Mouse (Mus musculus) forebrain, embryonic 14.5 days (tissue): ENCODE results near the gene Rhno1. TPM values are rescaled to one million over a fixed set of nuclear protein-coding genes. Genes with fewer than 3 reads are reported as not detected.

Source experiments
- ATAC-seq: fragments of 200-750 bp; cut with Nextera tagmentation; 2 replicates; pipeline ENCODE4 v1.8.0; 2017; ENCODE audit warnings: mild to moderate bottlenecking, moderate library complexity
- DNase-seq: peaks from one replicate; pipeline ENCODE4 v3.0.0-alpha.2; 2015; ENCODE audit warnings: low spot score
- H3K27ac ChIP-seq: fragments of 300-500 bp; sonication (generic); 2 replicates; pipeline ENCODE4 v1.5.1; 2014; ENCODE audit warnings: low read depth, mild to moderate bottlenecking, control low read depth, low read length, moderate library complexity
- H3K27me3 ChIP-seq: fragments of 300-500 bp; sonication (generic); replicated peaks from 2 replicates; pipeline ENCODE4 v1.6.1; 2014; ENCODE audit warnings: low read length, control low read depth, mixed read lengths; ENCODE audit not compliant: control insufficient read depth, insufficient read depth
- H3K36me3 ChIP-seq: fragments of 300-500 bp; sonication (generic); 2 replicates; pipeline ENCODE4 v1.6.1; 2014; ENCODE audit warnings: low read length, control low read depth; ENCODE audit not compliant: control insufficient read depth, insufficient read depth
- H3K4me1 ChIP-seq: fragments of 300-500 bp; sonication (generic); 2 replicates; pipeline ENCODE4 v1.6.1; 2014; ENCODE audit warnings: antibody characterized with exemption, low read length, control low read depth; ENCODE audit not compliant: control insufficient read depth, insufficient read depth
- H3K4me2 ChIP-seq: fragments of 300-500 bp; sonication (generic); 2 replicates; pipeline ENCODE4 v1.6.1; 2014; ENCODE audit warnings: mild to moderate bottlenecking, control low read depth, low read length
- H3K4me3 ChIP-seq: fragments of 300-500 bp; sonication (generic); 2 replicates; pipeline ENCODE4 v1.5.1; 2014; ENCODE audit warnings: low read depth, low read length, control low read depth
- H3K9ac ChIP-seq: fragments of 300-500 bp; sonication (generic); 2 replicates; pipeline ENCODE4 v1.6.1; 2014; ENCODE audit warnings: mild to moderate bottlenecking, low read length, control low read depth, moderate library complexity
- H3K9me3 ChIP-seq: fragments of 300-500 bp; sonication (generic); replicated peaks from 2 replicates; pipeline ENCODE4 v1.6.1; 2016; ENCODE audit warnings: low read length, control low read depth, mixed read lengths; ENCODE audit not compliant: control insufficient read depth
- WGBS: fragments of 180-500 bp; shearing (Covaris S2); extraction: QIAGEN DNeasy Blood & Tissue Kit; methylation state at CpG from one replicate; pipeline ENCODE4 v1.1.7; 2014; 5-methylcytosine and 5-hydroxymethylcytosine counted together
- polyA plus RNA-seq: library from polyadenylated mRNA; unstranded; fragments of >200 nt; fragmentation: Nextera tagmentation; extraction: Ambion mirVana; gene quantifications from 2 replicates; pipeline ENCODE4 v1.2.1, GENCODE M21; 2014

Rhno1 gene
- polyA plus RNA-seq, 1 experiment from 2014 or later, result 131 TPM

DNA sequence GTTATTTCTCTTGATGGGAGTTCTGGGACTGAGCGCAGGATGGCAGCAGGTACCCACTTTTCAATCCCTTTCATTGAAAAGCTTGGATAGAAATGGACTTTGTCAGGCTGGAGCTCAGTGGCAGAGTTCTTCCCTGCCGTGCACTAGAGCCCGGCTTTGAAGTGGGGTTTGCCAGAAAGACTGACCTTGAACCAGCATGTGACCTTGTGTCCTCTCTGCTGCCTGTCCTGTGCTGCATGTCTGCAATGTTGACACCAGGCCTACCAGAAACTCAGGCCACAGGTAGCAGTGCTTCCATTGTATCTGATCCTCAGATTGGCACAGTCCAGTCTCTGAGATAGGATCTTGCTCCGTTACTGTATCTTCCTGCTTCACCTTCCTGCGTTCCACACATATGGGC, 7.3 kb upstream of the Rhno1 start:
- peaks cover 85% of the 10 kb centered on the region for H3K36me3 ChIP-seq

DNA sequence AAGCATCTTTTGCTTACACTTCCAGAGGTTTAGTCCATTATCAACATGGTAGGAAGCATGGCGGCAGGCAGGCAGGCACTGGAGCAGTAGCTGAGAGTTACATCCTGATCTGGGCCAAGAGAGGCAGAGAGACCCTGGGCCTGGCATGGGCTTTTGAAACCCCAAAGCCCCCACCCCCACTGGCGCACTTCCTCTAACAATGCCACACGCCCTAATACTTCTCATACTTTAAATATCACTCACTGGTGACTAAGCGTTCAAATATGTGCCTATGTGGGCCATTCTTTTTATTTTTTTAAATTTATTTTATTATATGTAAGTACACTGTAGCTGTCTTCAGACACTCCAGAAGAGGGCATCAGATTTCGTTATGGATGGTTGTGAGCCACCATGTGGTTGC, 3.8 kb upstream of the Rhno1 start:
- Histone ChIP-seq H3K27me3 (no peaks in the 10 kb centered on the region), H3K4me2 (no peak overlapping the region), H3K27ac (no peak overlapping the region), H3K9ac (no peak overlapping the region), H3K4me1 (peaks cover 2% of the 10 kb centered on the region), H3K4me3 (no peak overlapping the region), H3K9me3 (no peaks in the 10 kb centered on the region), H3K36me3 (peaks cover 57% of the 10 kb centered on the region)
- WGBS, result 92% methylated on average over 5 of the region's 5 CpGs
- ATAC-seq (no peak), DNase-seq (no peak)

More for the DNA sequence above, 7.3 kb upstream of the Rhno1 start:
- no peaks in the 10 kb centered on the region for H3K4me1 ChIP-seq
- H3K27me3 ChIP-seq, result no peaks in the 10 kb centered on the region
- H3K4me2 ChIP-seq, result no peak overlapping the region
- no peak overlapping the region for H3K9ac ChIP-seq
- no peak overlapping the region for H3K4me3 ChIP-seq
- no peak for DNase-seq
- 90% methylated on average over 5 of the region's 5 CpGs for WGBS
- H3K9me3 ChIP-seq, result no peaks in the 10 kb centered on the region
- no peak overlapping the region for H3K27ac ChIP-seq
- no peak for ATAC-seq

DNA sequence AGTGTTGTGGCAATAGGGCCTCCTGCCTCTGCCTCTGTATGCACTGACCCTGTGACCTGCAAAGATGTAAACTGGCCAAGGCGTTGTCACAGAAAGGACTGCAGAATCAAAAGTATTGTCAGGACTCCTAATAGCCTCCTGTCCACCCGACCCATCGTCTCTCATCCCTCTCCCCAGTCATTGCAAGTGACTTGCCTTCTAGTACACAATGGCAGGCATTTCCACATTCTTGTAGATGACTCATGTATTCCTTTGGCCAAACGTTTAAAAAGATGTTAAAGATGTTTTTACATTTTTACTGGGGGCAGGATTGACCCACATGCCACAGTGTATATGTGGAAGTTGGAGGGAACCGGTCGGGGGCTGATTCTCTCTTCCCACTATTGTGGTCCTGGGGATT, 2.0 kb upstream of the Rhno1 start:
- DNase-seq, result no peak
- Histone ChIP-seq H3K4me3 (no peak overlapping the region), H3K4me1 (peaks cover 12% of the 10 kb centered on the region), H3K36me3 (peaks cover 41% of the 10 kb centered on the region), H3K9me3 (no peaks in the 10 kb centered on the region), H3K4me2 (no peak overlapping the region), H3K27ac (no peak overlapping the region), H3K27me3 (no peaks in the 10 kb centered on the region), H3K9ac (no peak overlapping the region)
- no peak for ATAC-seq
- WGBS, result 83% methylated on average over 6 of the region's 6 CpGs

DNA sequence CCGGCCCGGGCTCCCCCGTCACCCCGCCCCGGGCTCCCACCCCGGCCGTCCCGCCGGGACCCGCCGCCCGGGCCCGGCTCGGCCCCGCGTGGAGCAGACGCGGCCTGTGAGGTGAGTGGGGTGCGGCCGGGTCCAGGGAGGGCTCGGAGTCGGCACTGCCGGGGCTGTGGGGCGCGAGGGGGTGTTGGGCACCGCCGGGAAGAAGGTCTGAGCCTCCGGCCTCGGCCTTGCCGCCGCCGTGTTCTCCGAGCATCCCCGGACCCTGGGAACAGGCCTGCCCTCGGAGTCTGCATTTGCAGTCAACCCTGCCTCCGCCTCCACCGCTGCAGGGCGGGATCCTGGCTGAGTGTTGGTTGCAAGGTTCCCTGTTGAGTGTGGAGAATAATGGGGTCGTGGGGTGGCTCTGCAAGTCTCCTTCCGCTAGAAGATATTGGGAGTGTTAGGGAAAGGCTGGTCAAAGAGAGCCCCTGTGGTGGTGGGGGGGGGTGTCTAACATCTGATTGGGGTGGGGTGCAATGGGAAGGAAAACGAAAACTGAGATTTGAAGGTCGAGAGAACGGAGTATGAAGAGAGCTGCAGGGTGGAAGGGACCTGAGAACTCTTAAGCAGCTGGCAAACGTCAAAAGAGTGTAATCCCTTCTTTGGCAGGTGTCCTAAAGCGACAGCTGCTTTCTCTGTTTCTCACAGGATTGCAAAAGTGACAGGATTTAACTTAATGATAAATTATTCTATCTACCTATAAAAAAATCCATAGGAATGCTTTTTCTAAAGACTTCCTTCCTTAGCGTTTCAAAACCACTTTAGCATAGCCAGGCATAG, 505 bp upstream of the Rhno1 start:
- WGBS, result under 1% methylated on average over 45 of the region's 46 CpGs
- ATAC-seq, result no peak
- H3K4me1 ChIP-seq, result peaks cover 12% of the 10 kb centered on the region

DNA sequence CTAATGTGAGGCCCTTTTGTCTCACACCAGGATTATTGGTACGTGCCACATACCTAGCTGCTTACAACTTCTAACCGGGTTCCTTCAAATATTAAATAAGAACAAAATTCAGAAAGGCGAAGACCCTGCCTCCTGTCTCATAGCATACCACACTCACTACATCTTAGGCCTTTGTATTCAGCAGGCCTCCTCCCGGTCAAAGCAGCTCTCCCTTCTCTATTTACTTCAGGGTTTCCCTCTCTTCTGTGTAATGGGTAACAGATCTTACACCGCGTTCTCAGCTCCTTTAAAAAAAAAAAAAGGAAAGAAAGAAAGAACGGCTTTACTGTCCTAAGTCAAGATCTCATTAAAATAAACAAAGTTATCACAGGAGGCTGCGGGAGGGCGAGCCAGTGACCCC, 810 bp downstream of the Rhno1 start:
- peaks cover 37% of the 10 kb centered on the region for H3K36me3 ChIP-seq
- ATAC-seq, result no peak
- peak overlapping the region; percentile 88 for H3K4me3 ChIP-seq
- peaks cover 12% of the 10 kb centered on the region for H3K4me1 ChIP-seq
- peak overlapping the region; percentile 91 for H3K27ac ChIP-seq
- no peaks in the 10 kb centered on the region for H3K27me3 ChIP-seq
- peak; percentile 14 for DNase-seq
- peak overlapping the region; percentile 90 for H3K4me2 ChIP-seq
- WGBS, result 13% methylated on average over 9 of the region's 9 CpGs
- peak overlapping the region; percentile 93 for H3K9ac ChIP-seq
- no peaks in the 10 kb centered on the region for H3K9me3 ChIP-seq

More for the DNA sequence above, 505 bp upstream of the Rhno1 start:
- Histone ChIP-seq H3K9me3 (no peaks in the 10 kb centered on the region), H3K27me3 (no peaks in the 10 kb centered on the region), H3K4me2 (peak overlapping the region; percentile 90), H3K4me3 (peak overlapping the region; percentile 88), H3K27ac (peak overlapping the region; percentile 91), H3K9ac (peak overlapping the region; percentile 93), H3K36me3 (peaks cover 33% of the 10 kb centered on the region)
- DNase-seq, result peak; percentile 62

DNA sequence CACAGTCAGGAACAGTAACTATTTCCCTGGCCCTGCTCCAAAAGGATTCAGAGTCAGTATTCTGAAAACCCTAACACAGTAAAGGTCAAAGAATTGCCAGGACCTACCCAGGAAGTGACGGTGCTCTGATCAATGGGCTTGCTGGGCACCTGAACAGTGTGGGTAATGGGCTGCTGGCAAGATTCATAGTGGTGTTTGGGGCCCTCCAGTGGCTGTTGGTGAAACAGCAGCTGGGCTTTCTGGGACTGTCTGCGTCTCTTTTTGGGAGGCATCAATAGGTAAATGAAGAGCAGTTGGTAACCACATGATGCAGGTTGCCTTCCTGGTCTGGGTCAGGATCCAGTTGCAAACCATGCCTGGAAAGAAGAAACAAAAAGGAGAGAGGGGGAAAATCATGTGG, 3.7 kb downstream of the Rhno1 start:
- H3K36me3 ChIP-seq, result peaks cover 24% of the 10 kb centered on the region
- no peak overlapping the region for H3K9ac ChIP-seq
- no peaks in the 10 kb centered on the region for H3K27me3 ChIP-seq
- H3K4me3 ChIP-seq, result no peak overlapping the region
- ATAC-seq (no peak), DNase-seq (peak; percentile 75)
- no peak overlapping the region for H3K27ac ChIP-seq
- WGBS, result 8% methylated on average over 2 of the region's 2 CpGs
- peaks cover 24% of the 10 kb centered on the region for H3K4me1 ChIP-seq
- no peak overlapping the region for H3K4me2 ChIP-seq
- H3K9me3 ChIP-seq, result no peaks in the 10 kb centered on the region

DNA sequence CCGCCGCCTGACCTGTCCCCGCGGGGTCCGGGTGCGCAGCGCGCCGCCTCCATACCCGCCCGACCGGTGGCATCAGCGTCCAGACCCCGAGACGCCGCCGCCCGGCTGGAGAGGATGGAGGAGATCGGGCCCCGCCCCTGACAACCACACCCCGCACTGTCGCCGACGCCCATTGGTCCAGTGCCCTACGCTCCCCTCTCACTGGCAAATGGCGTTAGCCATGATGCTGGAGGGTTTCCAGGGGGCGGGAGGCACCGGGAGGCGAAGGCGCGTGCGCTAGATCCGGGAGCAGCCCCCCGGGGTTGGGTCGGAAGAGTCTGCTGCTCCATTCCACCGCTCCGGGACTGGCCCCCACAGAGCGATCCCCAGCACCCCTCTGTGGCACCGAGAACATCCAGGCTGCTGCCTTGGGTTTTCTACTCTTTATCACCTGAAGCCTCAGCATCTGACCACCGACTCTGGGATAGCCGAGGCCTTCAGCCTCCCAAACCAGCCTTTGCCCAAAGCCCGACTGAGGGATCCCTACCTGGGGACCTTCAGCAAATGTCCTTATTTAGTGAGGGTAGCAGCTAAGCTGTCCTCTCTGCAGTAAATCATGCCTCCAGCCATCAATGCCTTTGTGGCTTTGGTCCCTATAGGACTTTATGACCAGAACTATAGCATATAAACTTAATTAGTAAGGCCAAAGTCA, 6.8 kb downstream of the Rhno1 start, which contains the start of gene Tulp3:
Tulp3 (minus strand) TSS at position 126 of the 691 bp plus-strand sequence.
- DNase-seq (peak; percentile 98), ATAC-seq (peak; percentile 99)
- peaks cover 25% of the 10 kb centered on the region for H3K36me3 ChIP-seq
- no peaks in the 10 kb centered on the region for H3K9me3 ChIP-seq
- peak within 1 kb of the TSS; percentile 90 for H3K27ac ChIP-seq
- peak within 1 kb of the TSS; percentile 71 for H3K4me3 ChIP-seq
- peak within 1 kb of the TSS; percentile 59 for H3K4me2 ChIP-seq
- no peaks in the 10 kb centered on the region for H3K27me3 ChIP-seq
- peaks cover 18% of the 10 kb centered on the region for H3K4me1 ChIP-seq
- under 1% methylated on average over 40 of the region's 42 CpGs for WGBS
- peak within 1 kb of the TSS; percentile 84 for H3K9ac ChIP-seq

DNA sequence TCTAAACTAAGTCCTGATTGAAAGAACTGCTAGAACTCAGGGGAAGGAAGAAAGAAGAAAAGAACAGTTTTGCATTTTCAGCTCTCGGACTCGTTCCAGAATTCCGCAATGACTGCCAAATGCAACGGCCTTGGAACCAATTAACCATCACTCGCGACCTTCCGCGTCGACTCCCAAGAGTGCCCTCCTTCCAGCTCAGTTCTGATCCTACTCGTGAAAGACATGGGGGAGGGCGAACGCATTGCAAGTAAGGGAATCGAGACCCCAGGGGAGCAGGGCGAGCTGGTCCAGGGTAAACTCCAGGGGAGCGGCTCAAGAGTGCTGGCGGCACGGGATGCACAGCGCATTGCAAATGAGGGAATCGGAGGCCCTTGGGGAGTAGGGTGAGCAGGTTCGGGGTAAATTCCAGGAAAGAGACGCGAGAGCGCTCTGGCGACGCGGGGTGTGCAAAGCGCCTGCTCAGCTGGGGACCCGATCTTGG, 7.5 kb downstream of the Rhno1 start:
- H3K36me3 ChIP-seq, result peaks cover 27% of the 10 kb centered on the region
- H3K9ac ChIP-seq, result peak overlapping the region; percentile 84
- H3K4me2 ChIP-seq, result peak overlapping the region; percentile 59
- ATAC-seq (peak; percentile 74), DNase-seq (peak; percentile 76)
- peaks cover 14% of the 10 kb centered on the region; the same call in 1 of the 2 replicates for H3K4me1 ChIP-seq
- under 1% methylated on average over 28 of the region's 28 CpGs for WGBS
- H3K27ac ChIP-seq, result peak overlapping the region; percentile 90
- H3K9me3 ChIP-seq, result no peaks in the 10 kb centered on the region
- no peaks in the 10 kb centered on the region for H3K27me3 ChIP-seq
- H3K4me3 ChIP-seq, result peak overlapping the region; percentile 71
